Mouse (Mus musculus): ENCODE data around the gene Clic6.

- TF ChIP-seq CTCF (conservative IDR thresholded peaks at IDR 0.05; ENCODE audit: low read length) (no peak), NANOG (IDR thresholded peaks at IDR 0.05; ENCODE audit: borderline replicate concordance, low read length) (no peak)
Measured at GRCm38 (mm10) chr16:92523351-92523750, 37.8 kb downstream of the Clic6 start.
